Comparison of ENCODE assay signal across 9 mouse cellular contexts in genomic region chr7:28466721-28467212, GRCm38 (mm10). TPM values are rescaled to one million over a fixed set of nuclear protein-coding genes. Genes with fewer than 3 reads are reported as not detected.
DNase-seq lines count a peak whose midpoint lies in the region; ATAC-seq lines count a peak whose summit lies in the region.
"Had no signal": no experiment of that assay in that cellular context is flagged by ENCODE, and none has a peak within 500 bp of the region (broad histone marks: within the 10 kb centered on the region; RNA-seq: fewer than 3 reads in every experiment).

No protein-coding gene starts in this region.

- WGBS in lung, embryonic 15.5 days: 24% methylated on average over 40 of the region's 40 CpGs
- 28% methylated on average over 40 of the region's 40 CpGs for WGBS in forebrain, embryonic 15.5 days
- 48% methylated on average over 40 of the region's 40 CpGs for WGBS in liver, embryonic 13.5 days (ENCODE audit: insufficient replicate concordance)
- 32% methylated on average over 40 of the region's 40 CpGs for whole genome bisulfite sequencing in stomach, embryonic 16.5 days

- no peaks in the 10 kb centered on the region for H3K9me3 ChIP-seq in lung, embryonic 15.5 days
- no peaks in the 10 kb centered on the region for H3K9me3 ChIP-seq in forebrain, embryonic 15.5 days
- no peaks in the 10 kb centered on the region for H3K9me3 ChIP-seq in liver, embryonic 13.5 days (replicated peaks)
- no peaks in the 10 kb centered on the region for H3K9me3 ChIP-seq in stomach, embryonic 16.5 days (replicated peaks; ENCODE audit: control insufficient read depth, low read length)

- peak overlapping the region; percentile 76 for H3K4me2 ChIP-seq in lung, embryonic 15.5 days
- peak overlapping the region; percentile 60 for H3K4me2 ChIP-seq in forebrain, embryonic 15.5 days (replicated peaks)
- H3K4me2 ChIP-seq in liver, embryonic 13.5 days: peak overlapping the region; percentile 75
- peak overlapping the region; percentile 96 for H3K4me2 ChIP-seq in stomach, embryonic 16.5 days (ENCODE audit: low read depth, low read length)

- no peak overlapping the region for H3K27ac ChIP-seq in lung, embryonic 15.5 days
- no peak overlapping the region for H3K27ac ChIP-seq in forebrain, embryonic 15.5 days (replicated peaks)
- H3K27ac ChIP-seq in liver, embryonic 13.5 days: no peak overlapping the region
- H3K27ac ChIP-seq in stomach, embryonic 16.5 days (ENCODE audit: low read length): no peak overlapping the region

- H3K36me3 ChIP-seq in lung, embryonic 15.5 days: peaks cover 10% of the 10 kb centered on the region; the same call in 1 of the 2 replicates
- peaks cover 17% of the 10 kb centered on the region for H3K36me3 ChIP-seq in forebrain, embryonic 15.5 days
- H3K36me3 ChIP-seq in liver, embryonic 13.5 days: no peaks in the 10 kb centered on the region
- no peaks in the 10 kb centered on the region for H3K36me3 ChIP-seq in stomach, embryonic 16.5 days (ENCODE audit: control insufficient read depth, insufficient read depth, low read length)

- H3K9ac ChIP-seq in lung, embryonic 15.5 days: peak overlapping the region; percentile 39
- H3K9ac ChIP-seq in forebrain, embryonic 15.5 days (replicated peaks): peak overlapping the region; percentile 40; the same call in 1 of the 2 replicates
- H3K9ac ChIP-seq in liver, embryonic 13.5 days: peak overlapping the region; percentile 36
- H3K9ac ChIP-seq in stomach, embryonic 16.5 days (ENCODE audit: low read length): peak overlapping the region; percentile 76

- peak overlapping the region; percentile 46 for H3K4me3 ChIP-seq in lung, embryonic 15.5 days
- H3K4me3 ChIP-seq in forebrain, embryonic 15.5 days: peak overlapping the region; percentile 39
- H3K4me3 ChIP-seq in liver, embryonic 13.5 days (replicated peaks): peak overlapping the region; percentile 55
- H3K4me3 ChIP-seq in stomach, embryonic 16.5 days (replicated peaks; ENCODE audit: low read length): peak overlapping the region; percentile 57

- peak; percentile 9; the same call in 1 of the 2 replicates for ATAC-seq in lung, embryonic 15.5 days (ENCODE audit: borderline replicate concordance, extremely low read depth, low FRiP score, low TSS enrichment)
- ATAC-seq in forebrain, embryonic 15.5 days (replicated peaks): no peak
- ATAC-seq in liver, embryonic 13.5 days (ENCODE audit: low read depth): no peak
- ATAC-seq in stomach, embryonic 16.5 days (ENCODE audit: insufficient read depth, low FRiP score): no peak
- ATAC-seq in cerebellum, adult (ENCODE audit: insufficient number of reproducible peaks, low FRiP score, low TSS enrichment): no peak

- peaks cover 22% of the 10 kb centered on the region for H3K4me1 ChIP-seq in lung, embryonic 15.5 days
- H3K4me1 ChIP-seq in forebrain, embryonic 15.5 days: peaks cover 17% of the 10 kb centered on the region
- H3K4me1 ChIP-seq in liver, embryonic 13.5 days (replicated peaks): peaks cover 10% of the 10 kb centered on the region
- peaks cover 10% of the 10 kb centered on the region; the same call in 1 of the 2 replicates for H3K4me1 ChIP-seq in stomach, embryonic 16.5 days (ENCODE audit: control insufficient read depth, insufficient read depth, low read length)

- peaks cover 10% of the 10 kb centered on the region for H3K27me3 ChIP-seq in lung, embryonic 15.5 days
- H3K27me3 ChIP-seq in forebrain, embryonic 15.5 days: peaks cover 9% of the 10 kb centered on the region
- H3K27me3 ChIP-seq in liver, embryonic 13.5 days: peaks cover 25% of the 10 kb centered on the region
- H3K27me3 ChIP-seq in stomach, embryonic 16.5 days (ENCODE audit: control insufficient read depth, insufficient read depth, low read length): 0 out of 2 replicates have a peak, but pooled peaks cover 3% of the 10 kb centered on the region

- DNase-seq in lung, adult 18-20 months: no peak
- no peak for DNase-seq in liver, embryonic 13.5 days
- no peak for DNase-seq in thymus, postnatal 0 days (ENCODE audit: low spot score)
- DNase-seq in gastrocnemius, adult 18-20 months (ENCODE audit: low spot score): no peak
- DNase-seq: thymus, adult 2 months had no signal

RNA-seq across cellular contexts. Expression of gene Lrfn1, which starts 15.0 kb away (rescaled TPM):
- 3.1 and 3.8 TPM in 2 replicates for polyA plus RNA-seq in lung, embryonic 15.5 days (2015; fragmentation: Nextera tagmentation; extraction: Ambion mirVana)
- 10.9 and 13.0 TPM in 2 replicates for polyA plus RNA-seq in forebrain, embryonic 15.5 days (2015; fragmentation: Nextera tagmentation; extraction: Ambion mirVana)
- 0.15 and 0.36 TPM in 2 replicates for polyA plus RNA-seq in liver, embryonic 13.5 days (2015; fragmentation: Nextera tagmentation; extraction: Ambion mirVana)
- 1.0 and 1.7 TPM in 2 replicates for polyA plus RNA-seq in stomach, embryonic 16.5 days (2015; fragmentation: Nextera tagmentation; extraction: Ambion mirVana)
- polyA plus RNA-seq in thymus, postnatal 0 days (2015; fragmentation: Nextera tagmentation; extraction: Ambion mirVana): 0.86 and 1.1 TPM in 2 replicates
- under 1 TPM; 0.16 to 0.26 TPM for total RNA-seq in gastrocnemius, adult 18-20 months (2021)

RNA-seq across cellular contexts. Expression of gene Gmfg, which starts 29.5 kb away (rescaled TPM):
- polyA plus RNA-seq in lung, embryonic 15.5 days (2015; fragmentation: Nextera tagmentation; extraction: Ambion mirVana): 36.5 and 38.9 TPM in 2 replicates
- polyA plus RNA-seq in forebrain, embryonic 15.5 days (2015; fragmentation: Nextera tagmentation; extraction: Ambion mirVana): 4.0 and 4.7 TPM in 2 replicates
- 32.1 and 32.9 TPM in 2 replicates for polyA plus RNA-seq in liver, embryonic 13.5 days (2015; fragmentation: Nextera tagmentation; extraction: Ambion mirVana)
- polyA plus RNA-seq in stomach, embryonic 16.5 days (2015; fragmentation: Nextera tagmentation; extraction: Ambion mirVana): 17.7 and 19.2 TPM in 2 replicates
- polyA plus RNA-seq in thymus, postnatal 0 days (2015; fragmentation: Nextera tagmentation; extraction: Ambion mirVana): 777 and 920 TPM in 2 replicates
- 1 to 10 TPM in 1 of 2 experiments, under 1 TPM in 1; 0.82 to 1.8 TPM for total RNA-seq in gastrocnemius, adult 18-20 months (2021)

RNA-seq across cellular contexts. Expression of gene Ifnl2, which starts 43.5 kb away (rescaled TPM):
- not detected in 2 replicates for polyA plus RNA-seq in lung, embryonic 15.5 days (2015; fragmentation: Nextera tagmentation; extraction: Ambion mirVana)
- not detected in 2 replicates for polyA plus RNA-seq in forebrain, embryonic 15.5 days (2015; fragmentation: Nextera tagmentation; extraction: Ambion mirVana)
- not detected in 2 replicates for polyA plus RNA-seq in liver, embryonic 13.5 days (2015; fragmentation: Nextera tagmentation; extraction: Ambion mirVana)
- polyA plus RNA-seq in stomach, embryonic 16.5 days (2015; fragmentation: Nextera tagmentation; extraction: Ambion mirVana): not detected in 2 replicates
- polyA plus RNA-seq in thymus, postnatal 0 days (2015; fragmentation: Nextera tagmentation; extraction: Ambion mirVana): 0.30 TPM in 1 of 2 replicates, not detected in the other
- total RNA-seq in gastrocnemius, adult 18-20 months (2021): not detected

RNA-seq across cellular contexts. Expression of gene Ifnl3, which starts 55.9 kb away (rescaled TPM):
- not detected in 2 replicates for polyA plus RNA-seq in lung, embryonic 15.5 days (2015; fragmentation: Nextera tagmentation; extraction: Ambion mirVana)
- polyA plus RNA-seq in forebrain, embryonic 15.5 days (2015; fragmentation: Nextera tagmentation; extraction: Ambion mirVana): not detected in 2 replicates
- polyA plus RNA-seq in liver, embryonic 13.5 days (2015; fragmentation: Nextera tagmentation; extraction: Ambion mirVana): not detected in 2 replicates
- not detected in 2 replicates for polyA plus RNA-seq in stomach, embryonic 16.5 days (2015; fragmentation: Nextera tagmentation; extraction: Ambion mirVana)
- polyA plus RNA-seq in thymus, postnatal 0 days (2015; fragmentation: Nextera tagmentation; extraction: Ambion mirVana): 0.26 and 0.34 TPM in 2 replicates
- total RNA-seq in gastrocnemius, adult 18-20 months (2021): not detected

Comparison
In these comparisons a context has a peak if more than half of its experiments do, and no peak if none do; other contexts are left out.
1. RNA of gene Gmfg, which starts 29.5 kb away (polyA plus RNA-seq): 777 to 920 TPM in thymus, postnatal 0 days; 36.5 to 38.9 TPM in lung, embryonic 15.5 days, 32.1 to 32.9 TPM in liver, embryonic 13.5 days, 17.7 to 19.2 TPM in stomach, embryonic 16.5 days and 4.0 to 4.7 TPM in forebrain, embryonic 15.5 days; every median in the first group is over 10 times any median in the second.
2. Peak in every context shown above with its lines, with median percentiles within 50 percentile points of each other: H3K4me2 ChIP-seq, H3K4me3 ChIP-seq and H3K9ac ChIP-seq.